Mouse (Mus musculus) E14TG2a.4 (cell line): ENCODE data around the gene Erbb4.

Source experiments
- H3K27me3 ChIP-seq: 2 replicates; pipeline ENCODE4 v1.6.1; 2014; ENCODE audit warnings: low read length, control low read depth; ENCODE audit not compliant: insufficient read depth
- H3K36me3 ChIP-seq: 2 replicates; pipeline ENCODE4 v1.6.1; 2014; ENCODE audit warnings: low read length, control low read depth; ENCODE audit not compliant: insufficient read depth
- H3K4me1 ChIP-seq: replicated peaks from 2 replicates; pipeline ENCODE4 v1.6.1; 2014; ENCODE audit warnings: low read depth, low read length, control low read depth
- H3K4me3 ChIP-seq: replicated peaks from 2 replicates; pipeline ENCODE4 v1.5.1; 2014; ENCODE audit warnings: mild to moderate bottlenecking, low read length
- H3K9me3 ChIP-seq: 2 replicates; pipeline ENCODE4 v1.6.1; 2014; ENCODE audit warnings: low read length, control low read depth
- CTCF ChIP-seq: conservative IDR thresholded peaks from 2 replicates; pipeline ENCODE4 v1.5.1; 2014; ENCODE audit warnings: low read length
- NANOG ChIP-seq: IDR thresholded peaks from 2 replicates; pipeline ENCODE4 v1.6.1; 2014; ENCODE audit warnings: borderline replicate concordance, low read length, mixed read lengths
- POU5F1 ChIP-seq: IDR thresholded peaks from 2 replicates; pipeline ENCODE4 v1.6.1; 2014; ENCODE audit warnings: low read length, borderline replicate concordance

Erbb4 gene

DNA sequence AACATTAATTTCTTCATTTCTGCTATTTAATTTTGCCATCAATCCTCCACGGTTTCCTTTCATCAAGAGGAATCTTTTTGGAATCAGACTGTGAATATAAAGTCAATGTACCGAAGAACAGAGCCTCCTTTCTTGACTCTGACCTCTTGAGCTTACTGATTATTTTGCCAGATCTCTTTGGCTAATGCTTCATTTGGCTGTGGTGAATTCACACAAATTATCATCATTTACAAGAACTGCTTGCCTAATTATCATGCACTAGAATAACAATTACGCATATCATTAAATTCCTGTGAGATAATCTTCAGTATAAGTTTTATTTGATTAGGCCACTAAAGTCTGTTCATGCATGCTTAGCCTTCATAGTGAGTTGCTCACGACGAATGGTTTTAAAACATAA is 345.4 kb downstream of the Erbb4 start:
- Histone ChIP-seq H3K9me3 (no peaks in the 10 kb centered on the region), H3K4me1 (no peaks in the 10 kb centered on the region), H3K27me3 (no peaks in the 10 kb centered on the region), H3K36me3 (no peaks in the 10 kb centered on the region), H3K4me3 (no peak overlapping the region)
- TF ChIP-seq CTCF (no peak), POU5F1 (no peak), NANOG (no peak)

DNA sequence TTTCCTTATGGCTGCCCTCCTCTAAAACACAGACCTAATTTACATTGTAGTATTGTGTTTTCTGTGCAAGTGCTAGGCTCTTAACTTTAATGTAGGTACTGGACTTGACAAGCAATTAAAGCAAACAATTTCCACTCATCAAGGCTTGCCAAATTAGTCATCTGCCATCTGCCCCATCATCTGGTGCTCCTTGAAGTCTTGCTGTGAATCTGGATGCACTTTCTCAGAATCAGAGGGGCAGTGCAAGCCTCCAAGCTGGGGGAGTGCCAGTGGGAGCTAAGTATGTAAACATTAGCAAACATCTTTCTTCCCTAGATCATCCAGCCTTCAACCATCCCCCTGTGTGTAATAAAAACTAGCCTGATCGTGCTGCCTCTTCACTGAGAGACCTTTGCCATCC is 358.9 kb downstream of the Erbb4 start:
- Histone ChIP-seq H3K36me3 (no peaks in the 10 kb centered on the region), H3K4me1 (no peaks in the 10 kb centered on the region), H3K4me3 (no peak overlapping the region), H3K27me3 (no peaks in the 10 kb centered on the region), H3K9me3 (no peaks in the 10 kb centered on the region)
- TF ChIP-seq POU5F1: no peak
- TF ChIP-seq CTCF: no peak
- TF ChIP-seq NANOG: no peak

DNA sequence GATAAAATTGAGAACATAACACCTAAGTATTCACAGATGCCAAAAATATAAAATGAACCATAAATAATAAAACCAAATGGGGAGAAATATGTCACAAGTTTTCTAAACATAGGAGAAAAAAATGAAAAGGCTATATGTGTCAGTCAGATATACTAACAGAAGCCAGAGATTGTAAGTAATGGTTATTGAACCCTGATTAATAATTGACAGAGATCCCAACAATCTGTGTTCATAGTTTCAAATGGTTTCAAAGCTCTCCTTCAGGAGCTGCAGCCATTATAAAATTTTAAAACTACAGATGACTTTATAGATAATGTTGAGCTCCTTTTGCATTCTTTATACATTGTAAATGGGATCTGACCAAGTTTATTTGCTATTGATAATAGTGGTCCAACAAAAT is 426.4 kb downstream of the Erbb4 start:
- Histone ChIP-seq H3K27me3 (no peaks in the 10 kb centered on the region), H3K36me3 (no peaks in the 10 kb centered on the region)
- TF ChIP-seq CTCF (no peak), NANOG (no peak), POU5F1 (no peak)

DNA sequence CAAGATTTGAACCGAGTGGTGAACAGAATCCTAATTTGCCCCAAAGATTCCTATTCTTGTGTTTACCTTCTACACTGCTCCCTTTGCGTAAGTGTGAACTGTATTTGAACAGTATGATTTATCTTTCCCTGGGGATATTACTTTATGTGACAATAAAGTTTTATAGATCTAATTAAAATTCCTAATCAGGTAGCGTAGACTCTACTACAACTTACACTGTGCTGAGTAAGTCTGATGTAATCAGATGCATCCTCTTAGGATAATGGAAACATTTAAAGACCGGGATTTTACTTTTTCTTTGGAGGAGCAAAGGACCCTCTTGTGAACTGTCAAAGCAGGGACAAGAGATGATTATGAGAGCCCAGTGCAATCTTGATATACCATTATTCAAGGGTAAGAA is 433.2 kb downstream of the Erbb4 start:
- H3K4me1 ChIP-seq: no peaks in the 10 kb centered on the region
- no peak for TF ChIP-seq CTCF
- no peak for TF ChIP-seq NANOG
- TF ChIP-seq POU5F1: no peak

More for the DNA sequence above, 426.4 kb downstream of the Erbb4 start:
- H3K4me1 ChIP-seq: no peaks in the 10 kb centered on the region
- no peaks in the 10 kb centered on the region for H3K9me3 ChIP-seq
- no peak overlapping the region for H3K4me3 ChIP-seq

DNA sequence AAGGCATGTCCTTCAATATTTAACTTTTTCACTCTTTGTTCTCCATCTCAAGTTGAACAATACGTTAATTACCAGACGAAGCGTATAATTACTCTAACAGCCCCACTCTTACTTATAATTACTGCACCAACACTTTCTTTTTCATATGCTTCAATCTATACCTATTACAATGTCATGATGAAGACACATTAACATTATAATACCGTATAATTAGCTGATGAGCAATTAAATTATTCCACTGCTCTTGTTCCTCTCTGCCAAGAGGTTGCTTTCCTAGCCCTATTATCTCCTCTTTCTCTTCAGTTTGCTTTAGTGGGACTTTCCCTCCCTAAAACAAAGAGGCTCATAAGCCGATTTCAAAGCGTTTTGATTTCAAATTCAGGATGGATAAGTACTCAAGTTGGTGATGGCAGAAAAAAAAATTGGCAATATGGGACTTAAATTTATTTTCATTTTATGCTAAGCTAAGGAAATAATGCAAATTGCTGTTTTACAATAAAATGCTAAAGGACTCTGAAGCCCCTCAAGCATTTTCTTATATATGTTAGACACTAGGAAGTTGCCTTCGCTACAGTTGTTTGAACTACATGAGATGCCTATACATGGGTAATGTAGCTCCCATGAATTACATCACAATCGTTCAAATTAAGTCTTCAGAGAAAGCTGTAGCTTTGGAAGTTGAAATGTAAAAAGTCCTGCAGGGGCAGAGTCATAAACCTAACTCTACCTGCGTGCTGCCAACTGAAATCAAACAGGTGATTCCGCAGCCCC is 440.8 kb downstream of the Erbb4 start:
- Histone ChIP-seq H3K27me3 (no peaks in the 10 kb centered on the region), H3K4me1 (no peaks in the 10 kb centered on the region), H3K4me3 (no peak overlapping the region), H3K36me3 (no peaks in the 10 kb centered on the region), H3K9me3 (no peaks in the 10 kb centered on the region)
- no peak for TF ChIP-seq POU5F1
- no peak for TF ChIP-seq NANOG
- no peak for TF ChIP-seq CTCF

More for the DNA sequence above, 433.2 kb downstream of the Erbb4 start:
- Histone ChIP-seq H3K4me3 (no peak overlapping the region), H3K9me3 (no peaks in the 10 kb centered on the region), H3K27me3 (no peaks in the 10 kb centered on the region), H3K36me3 (no peaks in the 10 kb centered on the region)

DNA sequence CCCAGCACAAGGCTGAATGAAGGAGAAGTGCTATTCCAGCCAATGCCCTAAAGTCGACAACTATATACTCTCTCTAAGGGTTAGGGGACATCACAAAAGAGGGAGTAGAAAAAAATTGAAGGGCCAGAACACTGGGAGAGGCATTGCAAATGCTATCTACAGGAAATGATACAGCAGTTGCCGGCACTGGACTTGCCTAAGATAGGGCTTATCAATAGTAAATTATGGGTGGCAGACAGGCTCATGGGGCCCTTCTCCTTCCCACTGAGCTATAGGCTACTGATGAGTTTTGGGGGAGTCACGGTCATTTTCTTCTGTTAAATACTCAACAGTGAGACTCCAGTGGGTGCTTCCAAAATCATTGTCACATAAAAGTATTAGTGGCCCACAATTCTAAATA is 517.4 kb downstream of the Erbb4 start:
- Histone ChIP-seq H3K27me3 (no peaks in the 10 kb centered on the region), H3K9me3 (peaks cover 7% of the 10 kb centered on the region), H3K36me3 (no peaks in the 10 kb centered on the region), H3K4me1 (no peaks in the 10 kb centered on the region), H3K4me3 (no peak overlapping the region)
- no peak for TF ChIP-seq POU5F1
- no peak for TF ChIP-seq NANOG
- TF ChIP-seq CTCF: no peak

DNA sequence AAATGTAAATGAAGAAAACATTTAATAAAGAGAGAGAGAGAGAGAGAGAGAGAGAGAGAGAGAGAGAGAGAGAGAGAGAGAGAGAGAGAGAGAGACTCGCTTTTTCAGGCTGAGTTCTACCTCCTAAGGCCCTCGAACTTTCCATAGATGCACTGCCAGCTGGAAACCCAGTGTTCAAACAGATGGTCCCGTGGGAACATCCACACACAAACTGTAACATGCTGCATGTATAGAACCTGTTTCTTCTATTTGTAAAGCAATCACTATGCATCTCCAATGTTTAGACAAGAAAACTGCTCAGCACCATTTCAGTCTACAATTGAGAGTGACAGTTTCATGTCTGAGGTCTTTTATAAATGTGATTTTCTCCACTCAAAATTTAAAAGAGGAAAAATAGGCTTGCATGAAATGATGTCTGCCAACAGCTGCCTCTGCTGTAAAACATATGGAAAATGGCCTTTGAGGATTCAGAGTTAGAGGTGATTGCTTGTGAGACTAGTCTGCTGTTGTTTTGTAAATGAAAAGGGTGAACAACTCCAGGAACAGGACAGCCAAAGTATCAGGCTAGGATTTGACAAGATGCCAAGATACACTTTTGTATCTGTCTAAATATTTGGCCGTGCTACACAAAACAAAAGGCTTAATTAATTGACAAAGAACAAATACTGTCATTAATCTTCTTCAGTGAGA is 533.9 kb downstream of the Erbb4 start:
- Histone ChIP-seq H3K36me3 (no peaks in the 10 kb centered on the region), H3K9me3 (no peaks in the 10 kb centered on the region), H3K4me1 (no peaks in the 10 kb centered on the region), H3K27me3 (no peaks in the 10 kb centered on the region), H3K4me3 (no peak overlapping the region)
- TF ChIP-seq NANOG: no peak
- TF ChIP-seq CTCF: no peak
- no peak for TF ChIP-seq POU5F1

DNA sequence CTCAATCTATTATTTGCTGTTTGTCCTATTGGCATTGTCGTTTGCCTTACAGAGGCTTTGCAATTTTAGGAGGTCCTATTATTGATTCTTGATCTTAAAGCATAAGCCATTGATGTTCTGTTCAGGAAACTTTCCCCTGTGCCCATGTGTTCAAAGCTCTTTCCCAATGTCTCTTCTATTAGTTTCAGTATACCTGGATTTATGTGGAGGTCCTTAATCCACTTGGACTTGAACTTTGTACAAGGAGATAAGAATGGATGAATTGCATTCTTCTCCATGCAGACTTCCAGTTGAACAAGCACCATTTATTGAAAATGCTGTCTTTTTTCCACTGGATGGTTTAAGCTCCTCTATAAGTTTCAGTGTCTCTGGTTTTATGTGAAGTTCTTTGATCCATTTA is 536.9 kb downstream of the Erbb4 start:
- H3K27me3 ChIP-seq: no peaks in the 10 kb centered on the region
- no peak overlapping the region for H3K4me3 ChIP-seq
- no peaks in the 10 kb centered on the region for H3K36me3 ChIP-seq
- no peaks in the 10 kb centered on the region for H3K9me3 ChIP-seq
- TF ChIP-seq POU5F1 (no peak), NANOG (no peak), CTCF (no peak)
- no peaks in the 10 kb centered on the region for H3K4me1 ChIP-seq
